Mouse (Mus musculus): Measurements from ENCODE around the gene Smyd3. TPM values are rescaled to one million over a fixed set of nuclear protein-coding genes. Genes with fewer than 3 reads are reported as not detected.
A peak's percentile ranks its signal among the peaks of the same experiment; 100 is the strongest.

Smyd3 gene
- polyA plus RNA-seq, 1 experiment from 2014 or later: 5.8 TPM

GRCm38 (mm10) chr1:179339066-179339465 is 178.8 kb downstream of the Smyd3 start:
- Histone ChIP-seq H3K4me1 (ENCODE audit: insufficient read depth, low read depth, low read length) (no peaks in the 10 kb centered on the region), H3K27ac (ENCODE audit: low read length) (no peak overlapping the region), H3K4me3 (ENCODE audit: low read depth, low read length) (no peak overlapping the region), H3K9ac (replicated peaks; ENCODE audit: low read depth) (no peak overlapping the region), H3K27me3 (replicated peaks; ENCODE audit: insufficient read depth, low read length) (no peaks in the 10 kb centered on the region), H3K36me3 (ENCODE audit: insufficient read depth, low read length) (no peaks in the 10 kb centered on the region), H3K4me2 (replicated peaks; ENCODE audit: low read depth, low read length) (no peak overlapping the region), H3K9me3 (ENCODE audit: low read length) (no peaks in the 10 kb centered on the region)
- ATAC-seq (no peak), DNase-seq (ENCODE audit: low spot score) (no peak)
- TF ChIP-seq EP300 (IDR thresholded peaks at IDR 0.05) (no peak), CTCF (IDR thresholded peaks at IDR 0.05) (no peak)
- WGBS: 85% methylated on average over 3 of the region's 3 CpGs

GRCm38 (mm10) chr1:179337529-179337928 is 180.3 kb downstream of the Smyd3 start:
- Histone ChIP-seq H3K4me3 (ENCODE audit: low read depth, low read length) (no peak overlapping the region), H3K9ac (replicated peaks; ENCODE audit: low read depth) (no peak overlapping the region), H3K4me1 (ENCODE audit: insufficient read depth, low read depth, low read length) (no peaks in the 10 kb centered on the region), H3K4me2 (replicated peaks; ENCODE audit: low read depth, low read length) (no peak overlapping the region), H3K27me3 (replicated peaks; ENCODE audit: insufficient read depth, low read length) (no peaks in the 10 kb centered on the region), H3K36me3 (ENCODE audit: insufficient read depth, low read length) (no peaks in the 10 kb centered on the region), H3K27ac (ENCODE audit: low read length) (no peak overlapping the region), H3K9me3 (ENCODE audit: low read length) (no peaks in the 10 kb centered on the region)
- TF ChIP-seq CTCF (IDR thresholded peaks at IDR 0.05) (no peak), EP300 (IDR thresholded peaks at IDR 0.05) (no peak)
- 81% methylated on average over 5 of the region's 5 CpGs for WGBS
- ATAC-seq (no peak), DNase-seq (ENCODE audit: low spot score) (no peak)

GRCm38 (mm10) chr1:179326965-179327308 is 190.9 kb downstream of the Smyd3 start:
- no peaks in the 10 kb centered on the region for H3K9me3 ChIP-seq (ENCODE audit: low read length)
- no peaks in the 10 kb centered on the region for H3K27me3 ChIP-seq (replicated peaks; ENCODE audit: insufficient read depth, low read length)
- H3K36me3 ChIP-seq (ENCODE audit: insufficient read depth, low read length): no peaks in the 10 kb centered on the region
- 98% methylated on average over 3 of the region's 3 CpGs for WGBS
- no peaks in the 10 kb centered on the region for H3K4me1 ChIP-seq (ENCODE audit: insufficient read depth, low read depth, low read length)
- no peak overlapping the region for H3K27ac ChIP-seq (ENCODE audit: low read length)
- DNase-seq (ENCODE audit: low spot score) (no peak), ATAC-seq (no peak)
- no peak overlapping the region for H3K4me2 ChIP-seq (replicated peaks; ENCODE audit: low read depth, low read length)
- TF ChIP-seq EP300 (IDR thresholded peaks at IDR 0.05) (no peak), CTCF (IDR thresholded peaks at IDR 0.05) (no peak)
- no peak overlapping the region for H3K4me3 ChIP-seq (ENCODE audit: low read depth, low read length)
- H3K9ac ChIP-seq (replicated peaks; ENCODE audit: low read depth): no peak overlapping the region

GRCm38 (mm10) chr1:179326262-179326964 is 191.4 kb downstream of the Smyd3 start:
- no peak for ATAC-seq
- Histone ChIP-seq H3K27me3 (replicated peaks; ENCODE audit: insufficient read depth, low read length) (no peaks in the 10 kb centered on the region), H3K9ac (replicated peaks; ENCODE audit: low read depth) (no peak overlapping the region), H3K4me3 (ENCODE audit: low read depth, low read length) (no peak overlapping the region), H3K27ac (ENCODE audit: low read length) (no peak overlapping the region), H3K4me1 (ENCODE audit: insufficient read depth, low read depth, low read length) (no peaks in the 10 kb centered on the region), H3K4me2 (replicated peaks; ENCODE audit: low read depth, low read length) (no peak overlapping the region), H3K9me3 (ENCODE audit: low read length) (no peaks in the 10 kb centered on the region), H3K36me3 (ENCODE audit: insufficient read depth, low read length) (no peaks in the 10 kb centered on the region)
- WGBS: 89% methylated on average over 9 of the region's 9 CpGs
- DNase-seq (ENCODE audit: low spot score): no peak
- TF ChIP-seq EP300 (IDR thresholded peaks at IDR 0.05) (no peak), CTCF (IDR thresholded peaks at IDR 0.05) (no peak)

- Histone ChIP-seq H3K4me2 (replicated peaks; ENCODE audit: low read depth, low read length) (no peak overlapping the region), H3K36me3 (ENCODE audit: insufficient read depth, low read length) (no peaks in the 10 kb centered on the region), H3K4me3 (ENCODE audit: low read depth, low read length) (no peak overlapping the region), H3K27me3 (replicated peaks; ENCODE audit: insufficient read depth, low read length) (no peaks in the 10 kb centered on the region), H3K9me3 (ENCODE audit: low read length) (no peaks in the 10 kb centered on the region), H3K27ac (ENCODE audit: low read length) (no peak overlapping the region), H3K9ac (replicated peaks; ENCODE audit: low read depth) (no peak overlapping the region), H3K4me1 (ENCODE audit: insufficient read depth, low read depth, low read length) (no peaks in the 10 kb centered on the region)
- TF ChIP-seq EP300 (IDR thresholded peaks at IDR 0.05): no peak
- no peak for TF ChIP-seq CTCF (IDR thresholded peaks at IDR 0.05)
- 73% methylated on average over 6 of the region's 6 CpGs for WGBS
- ATAC-seq (no peak), DNase-seq (ENCODE audit: low spot score) (no peak)
Observed at GRCm38 (mm10) chr1:179324271-179324670, 193.6 kb downstream of the Smyd3 start.

GRCm38 (mm10) chr1:179313618-179314017 is 204.2 kb downstream of the Smyd3 start:
- no peak for ATAC-seq
- H3K27ac ChIP-seq (ENCODE audit: low read length): no peak overlapping the region
- no peaks in the 10 kb centered on the region for H3K27me3 ChIP-seq (replicated peaks; ENCODE audit: insufficient read depth, low read length)
- no peaks in the 10 kb centered on the region for H3K36me3 ChIP-seq (ENCODE audit: insufficient read depth, low read length)
- no peak for TF ChIP-seq EP300 (IDR thresholded peaks at IDR 0.05)
- TF ChIP-seq CTCF (IDR thresholded peaks at IDR 0.05): peak; percentile 41
- DNase-seq (ENCODE audit: low spot score): no peak
- no peaks in the 10 kb centered on the region for H3K4me1 ChIP-seq (ENCODE audit: insufficient read depth, low read depth, low read length)
- WGBS: 75% methylated on average over 5 of the region's 5 CpGs
- H3K4me2 ChIP-seq (replicated peaks; ENCODE audit: low read depth, low read length): no peak overlapping the region
- H3K9ac ChIP-seq (replicated peaks; ENCODE audit: low read depth): no peak overlapping the region
- H3K4me3 ChIP-seq (ENCODE audit: low read depth, low read length): no peak overlapping the region
- no peaks in the 10 kb centered on the region for H3K9me3 ChIP-seq (ENCODE audit: low read length)

- no peak for ATAC-seq
- Histone ChIP-seq H3K4me3 (ENCODE audit: low read depth, low read length) (no peak overlapping the region), H3K9me3 (ENCODE audit: low read length) (no peaks in the 10 kb centered on the region), H3K27ac (ENCODE audit: low read length) (no peak overlapping the region), H3K4me2 (replicated peaks; ENCODE audit: low read depth, low read length) (no peak overlapping the region), H3K27me3 (replicated peaks; ENCODE audit: insufficient read depth, low read length) (no peaks in the 10 kb centered on the region), H3K36me3 (ENCODE audit: insufficient read depth, low read length) (no peaks in the 10 kb centered on the region), H3K9ac (replicated peaks; ENCODE audit: low read depth) (no peak overlapping the region), H3K4me1 (ENCODE audit: insufficient read depth, low read depth, low read length) (no peaks in the 10 kb centered on the region)
- TF ChIP-seq EP300 (IDR thresholded peaks at IDR 0.05): no peak
- TF ChIP-seq CTCF (IDR thresholded peaks at IDR 0.05): no peak
- no peak for DNase-seq (ENCODE audit: low spot score)
- 41% methylated on average over 5 of the region's 5 CpGs for WGBS
Observed at GRCm38 (mm10) chr1:179309487-179309886, 208.4 kb downstream of the Smyd3 start.
